Mouse (Mus musculus) liver, adult 2 months (tissue): ENCODE results near the gene Gpd2. TPM values are rescaled to one million over a fixed set of nuclear protein-coding genes. Genes with fewer than 3 reads are reported as not detected.

ENCODE experiments used
- DNase-seq: peaks from one replicate; pipeline ENCODE4 v3.0.0-alpha.2; 2011; ENCODE audit warnings: low read depth, low spot score; ENCODE audit errors: extremely low read depth
- H3K27ac ChIP-seq: fragments of 200-500 bp; replicated peaks from 2 replicates; pipeline ENCODE4 v1.5.1; 2012; ENCODE audit warnings: low read depth, mild to moderate bottlenecking, control low read depth, inconsistent platforms, low read length; ENCODE audit not compliant: insufficient read depth
- H3K27me3 ChIP-seq: fragments of 200-500 bp; 2 replicates; pipeline ENCODE4 v1.6.1; 2012; ENCODE audit warnings: mild to moderate bottlenecking, moderate library complexity, low read length, inconsistent platforms; ENCODE audit not compliant: control insufficient read depth, insufficient read depth
- H3K36me3 ChIP-seq: fragments of 200-500 bp; 2 replicates; pipeline ENCODE4 v1.6.1; 2012; ENCODE audit warnings: low read length, inconsistent platforms; ENCODE audit not compliant: control insufficient read depth, insufficient read depth
- H3K4me1 ChIP-seq: fragments of 200-500 bp; 2 replicates; pipeline ENCODE4 v1.6.1; 2011; ENCODE audit warnings: low read length; ENCODE audit not compliant: control insufficient read depth, insufficient read depth
- H3K4me3 ChIP-seq: fragments of 200-500 bp; 2 replicates; pipeline ENCODE4 v1.5.1; 2011; ENCODE audit warnings: low read depth, mild to moderate bottlenecking, control low read depth, low read length, moderate library complexity; ENCODE audit not compliant: insufficient read depth
- H3K79me2 ChIP-seq: fragments of 200-500 bp; 2 replicates; pipeline ENCODE4 v1.6.1; 2012; ENCODE audit warnings: inconsistent platforms, mild to moderate bottlenecking, low read length, moderate library complexity; ENCODE audit not compliant: control insufficient read depth, insufficient read depth
- H3K9ac ChIP-seq: fragments of 200-500 bp; 2 replicates; pipeline ENCODE4 v1.6.1; 2012; ENCODE audit warnings: low read depth, mild to moderate bottlenecking, control low read depth, inconsistent platforms, low read length
- CTCF ChIP-seq: fragments of 200-500 bp; IDR thresholded peaks from 2 replicates; pipeline ENCODE4 v1.5.1; 2011; ENCODE audit warnings: low read depth, low read length, control low read depth
- POLR2A ChIP-seq: fragments of 200-500 bp; IDR thresholded peaks from 2 replicates; pipeline ENCODE4 v1.6.1; 2011; ENCODE audit warnings: low read length, control low read depth; ENCODE audit not compliant: insufficient read depth; ENCODE audit errors: extremely low read depth
- WGBS: fragments of 180-500 bp; shearing (Covaris S2); methylation state at CpG from one replicate; pipeline ENCODE4 v1.1.7; 2018; 5-methylcytosine and 5-hydroxymethylcytosine counted together
- polyA plus RNA-seq: library from polyadenylated mRNA; depleted of rRNA; stranded (reverse); fragments of >200 nt; gene quantifications from 2 replicates; pipeline ENCODE4 v1.2.3, GENCODE M21; 2012
- total RNA-seq: library from RNA; depleted of rRNA; stranded (reverse); fragments of >200 nt; gene quantifications from 2 replicates; pipeline ENCODE4 v1.2.3, GENCODE M21; 2014

The Gpd2 gene
- total and polyA plus RNA-seq, 2 experiments = 7.1 to 12.3 TPM

DNA sequence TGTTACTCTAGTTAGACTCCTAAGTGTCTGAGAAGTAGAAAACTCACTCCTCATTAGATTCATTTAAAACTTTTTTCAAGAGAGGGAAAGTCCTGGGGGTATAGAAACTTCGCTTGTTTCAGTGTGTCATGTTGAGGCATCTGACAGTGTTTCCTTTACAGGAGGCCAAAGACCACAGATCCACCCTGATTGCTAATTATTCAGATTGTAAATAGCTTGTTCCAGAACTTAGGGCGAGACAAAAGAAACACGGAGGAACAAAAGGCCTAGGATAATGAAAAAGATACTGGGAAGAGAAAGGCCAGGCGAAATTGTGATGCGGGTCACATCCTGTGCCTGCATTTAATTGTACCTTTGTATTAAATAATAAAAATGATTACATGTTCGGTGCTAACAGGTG lies 96.0 kb downstream of the Gpd2 start:
- TF ChIP-seq POLR2A = no peak
- no peak for TF ChIP-seq CTCF
- Histone ChIP-seq H3K79me2 (no peaks in the 10 kb centered on the region), H3K36me3 (0 out of 2 replicates have a peak, but pooled peaks cover under 1% of the 10 kb centered on the region), H3K27me3 (no peaks in the 10 kb centered on the region), H3K9ac (no peak overlapping the region), H3K4me1 (peaks cover 8% of the 10 kb centered on the region; the same call in 1 of the 2 replicates), H3K27ac (no peak overlapping the region), H3K4me3 (no peak overlapping the region)
- WGBS = 95% methylated on average over 6 of the region's 6 CpGs
- DNase-seq = no peak

DNA sequence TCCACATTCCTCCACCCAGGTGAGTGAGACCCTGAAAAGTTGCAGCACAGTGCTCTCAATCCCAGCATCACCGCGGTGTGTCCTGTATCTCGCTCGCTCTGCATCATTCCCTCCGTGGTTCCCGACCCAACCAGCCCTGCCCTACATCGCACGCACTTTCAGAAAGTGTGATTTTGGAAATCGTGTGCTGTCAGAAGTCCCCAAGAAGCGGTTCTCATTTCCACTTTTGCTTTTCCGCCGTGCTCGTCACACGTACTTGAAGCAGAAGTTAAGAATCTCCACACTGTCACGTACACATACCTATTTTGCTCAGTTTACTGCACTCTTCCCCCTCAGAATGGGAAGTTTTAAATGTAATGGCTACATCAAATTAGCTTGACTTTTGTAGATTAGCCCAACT lies 98.0 kb downstream of the Gpd2 start:
- DNase-seq = no peak
- H3K9ac ChIP-seq = no peak overlapping the region
- H3K36me3 ChIP-seq = peaks cover 10% of the 10 kb centered on the region; the same call in 1 of the 2 replicates
- TF ChIP-seq POLR2A = no peak
- no peak for TF ChIP-seq CTCF
- WGBS = 91% methylated on average over 15 of the region's 15 CpGs
- H3K4me3 ChIP-seq = no peak overlapping the region
- no peaks in the 10 kb centered on the region for H3K79me2 ChIP-seq
- H3K4me1 ChIP-seq = peaks cover 8% of the 10 kb centered on the region; the same call in 1 of the 2 replicates
- H3K27ac ChIP-seq = no peak overlapping the region
- no peaks in the 10 kb centered on the region for H3K27me3 ChIP-seq

DNA sequence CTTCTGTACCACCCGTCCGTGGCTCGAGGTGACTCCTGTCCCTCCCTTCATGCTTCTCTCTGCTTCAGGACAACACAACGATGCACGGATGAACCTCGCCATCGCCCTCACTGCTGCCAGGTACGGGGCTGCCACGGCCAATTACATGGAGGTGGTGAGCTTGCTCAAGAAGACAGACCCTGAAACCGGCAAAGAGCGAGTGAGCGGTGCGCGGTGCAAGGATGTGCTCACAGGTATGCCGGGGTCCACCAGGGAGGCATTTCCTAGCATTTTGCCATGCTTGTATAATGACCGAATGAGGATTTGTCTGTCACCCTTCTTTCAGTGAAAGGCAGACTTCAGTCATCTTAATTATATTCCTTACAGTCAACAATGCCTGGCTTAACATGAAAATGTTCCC lies 101.3 kb downstream of the Gpd2 start:
- H3K27ac ChIP-seq = no peak overlapping the region
- H3K9ac ChIP-seq = no peak overlapping the region
- peaks cover 23% of the 10 kb centered on the region; the same call in 1 of the 2 replicates for H3K36me3 ChIP-seq
- no peaks in the 10 kb centered on the region for H3K79me2 ChIP-seq
- no peaks in the 10 kb centered on the region for H3K4me1 ChIP-seq
- TF ChIP-seq CTCF (no peak), POLR2A (no peak)
- no peak overlapping the region for H3K4me3 ChIP-seq
- 97% methylated on average over 16 of the region's 16 CpGs for WGBS
- DNase-seq = no peak
- no peaks in the 10 kb centered on the region for H3K27me3 ChIP-seq

DNA sequence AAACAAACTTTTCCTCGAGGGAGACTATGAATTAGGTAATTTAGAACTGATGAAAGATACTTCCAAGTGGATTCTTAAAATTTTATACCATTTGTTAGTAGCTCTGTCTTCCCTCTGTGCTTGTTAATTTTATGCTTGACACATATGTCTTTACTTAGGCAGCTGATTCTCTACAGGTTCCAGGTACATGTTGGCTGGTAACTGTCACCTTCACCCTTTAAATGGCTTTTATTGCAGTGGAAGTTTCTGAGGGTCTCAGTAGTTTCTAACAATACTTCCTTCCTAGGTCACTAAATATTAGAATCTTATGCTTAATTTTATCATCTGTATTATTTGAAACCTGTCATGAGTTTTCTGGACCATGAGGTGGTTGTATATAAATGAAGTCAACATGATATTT lies 105.5 kb downstream of the Gpd2 start:
- H3K4me3 ChIP-seq = no peak overlapping the region
- no peaks in the 10 kb centered on the region for H3K4me1 ChIP-seq
- no peak overlapping the region for H3K9ac ChIP-seq
- WGBS = 58% methylated on average over 1 of the region's 1 CpGs
- H3K27me3 ChIP-seq = no peaks in the 10 kb centered on the region
- no peak for DNase-seq
- H3K27ac ChIP-seq = no peak overlapping the region
- H3K79me2 ChIP-seq = no peaks in the 10 kb centered on the region
- peaks cover 44% of the 10 kb centered on the region for H3K36me3 ChIP-seq
- TF ChIP-seq CTCF = no peak
- TF ChIP-seq POLR2A = no peak

DNA sequence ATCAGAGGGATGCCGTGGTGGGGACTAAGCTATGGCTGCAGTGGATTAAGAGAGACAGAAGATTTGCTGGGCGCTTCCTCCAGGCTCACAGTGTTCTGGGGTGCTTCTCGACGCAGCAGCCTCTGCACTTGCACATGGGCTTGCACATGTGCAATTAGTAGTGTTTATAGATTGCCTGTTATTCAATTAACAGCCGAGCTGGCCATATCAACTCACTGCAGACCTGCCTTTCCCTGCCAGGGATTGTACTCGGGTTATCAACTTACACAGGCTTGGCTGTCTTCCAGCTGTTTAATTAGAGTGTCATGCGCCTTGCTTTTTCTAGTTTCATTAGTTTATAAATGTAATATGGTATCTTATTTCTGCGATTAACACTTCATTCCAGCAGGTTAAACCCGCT lies 113.2 kb downstream of the Gpd2 start:
- Histone ChIP-seq H3K4me1 (no peaks in the 10 kb centered on the region), H3K27me3 (no peaks in the 10 kb centered on the region), H3K27ac (no peak overlapping the region), H3K79me2 (no peaks in the 10 kb centered on the region), H3K4me3 (no peak overlapping the region), H3K36me3 (peaks cover 28% of the 10 kb centered on the region), H3K9ac (no peak overlapping the region)
- WGBS = 64% methylated on average over 9 of the region's 9 CpGs
- TF ChIP-seq POLR2A = no peak
- TF ChIP-seq CTCF = no peak
- no peak for DNase-seq

DNA sequence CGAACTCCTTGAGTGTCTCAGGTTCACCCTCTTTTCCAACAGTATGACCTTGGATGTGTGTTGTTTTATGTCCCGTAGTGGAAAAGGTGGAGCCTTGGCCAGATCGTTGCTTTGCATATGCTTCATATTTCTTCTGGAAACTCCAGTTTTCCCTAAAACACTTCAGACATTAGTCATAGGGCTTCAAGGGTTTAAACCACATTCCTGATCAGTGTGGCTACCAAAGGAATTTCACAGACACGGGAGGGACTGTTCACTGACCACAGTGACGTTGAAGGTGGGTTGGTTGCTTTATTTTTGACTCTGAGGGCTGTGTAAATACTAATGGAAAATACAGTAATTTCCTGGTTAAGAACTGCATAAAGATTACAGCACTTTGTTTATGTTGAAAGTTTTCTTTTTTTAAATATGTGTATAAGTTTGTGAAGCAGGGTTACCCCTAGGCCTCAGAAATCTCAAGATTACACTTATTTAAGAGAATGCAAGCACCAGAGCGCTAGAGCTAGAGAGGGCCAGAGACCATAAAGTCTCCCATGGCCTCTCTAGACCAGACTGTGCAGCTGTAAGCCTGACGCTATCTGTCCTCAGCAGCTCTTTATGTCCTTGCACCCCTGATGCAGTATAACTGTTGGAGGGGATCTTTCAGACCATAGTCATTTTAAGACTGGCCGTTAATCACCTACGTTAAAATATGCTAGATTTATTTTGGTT lies 116.4 kb downstream of the Gpd2 start:
- H3K27me3 ChIP-seq = no peaks in the 10 kb centered on the region
- H3K27ac ChIP-seq = no peak overlapping the region
- H3K79me2 ChIP-seq = no peaks in the 10 kb centered on the region
- no peaks in the 10 kb centered on the region for H3K4me1 ChIP-seq
- no peak overlapping the region for H3K9ac ChIP-seq
- WGBS = 90% methylated on average over 9 of the region's 9 CpGs
- no peak for DNase-seq
- peaks cover 25% of the 10 kb centered on the region for H3K36me3 ChIP-seq
- no peak overlapping the region for H3K4me3 ChIP-seq
- TF ChIP-seq POLR2A (no peak), CTCF (no peak)
